Mouse (Mus musculus): Measurements from ENCODE around the gene Nktr. TPM values are rescaled to one million over a fixed set of nuclear protein-coding genes. Genes with fewer than 3 reads are reported as not detected.

Nktr gene
- polyA plus RNA-seq, 1 experiment from 2014 or later = 78.2 TPM

GRCm38 (mm10) chr9:121684702-121685101 lies 34.3 kb upstream of the Nktr start:
- peaks cover 4% of the 10 kb centered on the region for H3K4me1 ChIP-seq
- no peak overlapping the region for H3K9ac ChIP-seq
- H3K36me3 ChIP-seq (replicated peaks) = peaks cover 70% of the 10 kb centered on the region
- H3K9me3 ChIP-seq = no peaks in the 10 kb centered on the region
- H3K4me3 ChIP-seq (replicated peaks) = no peak overlapping the region
- no peak for ATAC-seq (ENCODE audit: low FRiP score)
- no peaks in the 10 kb centered on the region for H3K27me3 ChIP-seq
- H3K4me2 ChIP-seq = no peak overlapping the region
- 84% methylated on average over 7 of the region's 7 CpGs for WGBS
- H3K27ac ChIP-seq = no peak overlapping the region

GRCm38 (mm10) chr9:121690200-121690651 lies 28.7 kb upstream of the Nktr start:
- H3K36me3 ChIP-seq (replicated peaks) = peaks cover 74% of the 10 kb centered on the region
- peak overlapping the region; percentile 73 for H3K27ac ChIP-seq
- 64% methylated on average over 15 of the region's 15 CpGs for WGBS
- peaks cover 21% of the 10 kb centered on the region for H3K4me1 ChIP-seq
- H3K9me3 ChIP-seq = no peaks in the 10 kb centered on the region
- H3K27me3 ChIP-seq = no peaks in the 10 kb centered on the region
- no peak overlapping the region for H3K9ac ChIP-seq
- peak overlapping the region; percentile 27; the same call in 1 of the 2 replicates for H3K4me2 ChIP-seq
- no peak overlapping the region for H3K4me3 ChIP-seq (replicated peaks)
- peak; percentile 88 for ATAC-seq (ENCODE audit: low FRiP score)

- Histone ChIP-seq H3K27me3 (no peaks in the 10 kb centered on the region), H3K9ac (no peak overlapping the region), H3K4me2 (no peak overlapping the region), H3K4me1 (peaks cover 21% of the 10 kb centered on the region), H3K4me3 (replicated peaks) (no peak overlapping the region), H3K36me3 (replicated peaks) (peaks cover 74% of the 10 kb centered on the region), H3K9me3 (no peaks in the 10 kb centered on the region), H3K27ac (peak overlapping the region; percentile 73)
- WGBS = 83% methylated on average over 7 of the region's 7 CpGs
- ATAC-seq (ENCODE audit: low FRiP score) = no peak
Measured at GRCm38 (mm10) chr9:121690734-121691133, 28.2 kb upstream of the Nktr start.

GRCm38 (mm10) chr9:121694736-121695135 lies 24.2 kb upstream of the Nktr start:
- 81% methylated on average over 12 of the region's 12 CpGs for WGBS
- Histone ChIP-seq H3K4me2 (no peak overlapping the region), H3K4me3 (replicated peaks) (no peak overlapping the region), H3K27me3 (no peaks in the 10 kb centered on the region), H3K36me3 (replicated peaks) (peaks cover 69% of the 10 kb centered on the region), H3K9ac (no peak overlapping the region), H3K27ac (no peak overlapping the region), H3K4me1 (peaks cover 19% of the 10 kb centered on the region), H3K9me3 (no peaks in the 10 kb centered on the region)
- no peak for ATAC-seq (ENCODE audit: low FRiP score)

GRCm38 (mm10) chr9:121696626-121697025 lies 22.3 kb upstream of the Nktr start:
- Histone ChIP-seq H3K9ac (no peak overlapping the region), H3K27ac (no peak overlapping the region), H3K4me1 (no peaks in the 10 kb centered on the region), H3K4me3 (replicated peaks) (no peak overlapping the region), H3K9me3 (no peaks in the 10 kb centered on the region), H3K36me3 (replicated peaks) (peaks cover 55% of the 10 kb centered on the region), H3K4me2 (no peak overlapping the region), H3K27me3 (no peaks in the 10 kb centered on the region)
- no peak for ATAC-seq (ENCODE audit: low FRiP score)
- WGBS = 98% methylated on average over 9 of the region's 9 CpGs

GRCm38 (mm10) chr9:121697150-121698049 lies 21.6 kb upstream of the Nktr start:
- Histone ChIP-seq H3K4me2 (no peak overlapping the region), H3K36me3 (replicated peaks) (peaks cover 52% of the 10 kb centered on the region), H3K9ac (no peak overlapping the region), H3K27me3 (no peaks in the 10 kb centered on the region), H3K9me3 (no peaks in the 10 kb centered on the region), H3K27ac (no peak overlapping the region), H3K4me1 (no peaks in the 10 kb centered on the region), H3K4me3 (replicated peaks) (no peak overlapping the region)
- 100% methylated on average over 1 of the region's 1 CpGs for WGBS
- ATAC-seq (ENCODE audit: low FRiP score) = 0 out of 2 replicates have a peak, but pooled peaks have one; percentile 30

- peaks cover 8% of the 10 kb centered on the region for H3K36me3 ChIP-seq (replicated peaks)
- peaks cover 20% of the 10 kb centered on the region for H3K4me1 ChIP-seq
- H3K27me3 ChIP-seq = 0 out of 2 replicates have a peak, but pooled peaks cover 5% of the 10 kb centered on the region
- 42% methylated on average over 11 of the region's 11 CpGs for WGBS
- H3K9ac ChIP-seq = peak overlapping the region; percentile 87
- peak overlapping the region; percentile 92 for H3K4me3 ChIP-seq (replicated peaks)
- no peak overlapping the region for H3K27ac ChIP-seq
- no peaks in the 10 kb centered on the region for H3K9me3 ChIP-seq
- ATAC-seq (ENCODE audit: low FRiP score) = 0 out of 2 replicates have a peak, but pooled peaks have one; percentile 1
- peak overlapping the region; percentile 93 for H3K4me2 ChIP-seq
Measured at GRCm38 (mm10) chr9:121704261-121704645, 14.7 kb upstream of the Nktr start.

GRCm38 (mm10) chr9:121704646-121705625 lies 14.0 kb upstream of the Nktr start, which contains the start of gene Sec22c:
Gene Sec22c, minus strand, starts transcription at chr9:121705490.
- peak within 1 kb of the TSS; percentile 87 for H3K9ac ChIP-seq
- peak within 1 kb of the TSS; percentile 93 for H3K4me2 ChIP-seq
- H3K4me3 ChIP-seq (replicated peaks) = peak within 1 kb of the TSS; percentile 92
- peak; percentile 98 for ATAC-seq (ENCODE audit: low FRiP score)
- H3K27ac ChIP-seq = peak within 1 kb of the TSS; percentile 79
- H3K27me3 ChIP-seq = 0 out of 2 replicates have a peak, but pooled peaks cover 5% of the 10 kb centered on the region
- no peaks in the 10 kb centered on the region for H3K9me3 ChIP-seq
- WGBS = 1% methylated on average over 65 of the region's 69 CpGs
- peaks cover 23% of the 10 kb centered on the region for H3K4me1 ChIP-seq
- H3K36me3 ChIP-seq (replicated peaks) = peaks cover 4% of the 10 kb centered on the region; the same call in 1 of the 2 replicates

- H3K27me3 ChIP-seq = 0 out of 2 replicates have a peak, but pooled peaks cover 5% of the 10 kb centered on the region
- H3K4me3 ChIP-seq (replicated peaks) = no peak overlapping the region
- H3K4me1 ChIP-seq = peaks cover 29% of the 10 kb centered on the region
- H3K9me3 ChIP-seq = no peaks in the 10 kb centered on the region
- 83% methylated on average over 6 of the region's 6 CpGs for WGBS
- H3K9ac ChIP-seq = peak overlapping the region; percentile 87; the same call in 1 of the 2 replicates
- H3K27ac ChIP-seq = no peak overlapping the region
- no peak for ATAC-seq (ENCODE audit: low FRiP score)
- H3K36me3 ChIP-seq (replicated peaks) = no peaks in the 10 kb centered on the region
- H3K4me2 ChIP-seq = peak overlapping the region; percentile 93; the same call in 1 of the 2 replicates
Measured at GRCm38 (mm10) chr9:121706029-121706675, 12.8 kb upstream of the Nktr start.

- ATAC-seq (ENCODE audit: low FRiP score) = no peak
- WGBS = 83% methylated on average over 6 of the region's 6 CpGs
- Histone ChIP-seq H3K9ac (no peak overlapping the region), H3K4me3 (replicated peaks) (no peak overlapping the region), H3K27ac (no peak overlapping the region), H3K4me1 (peaks cover 40% of the 10 kb centered on the region), H3K36me3 (replicated peaks) (0 out of 2 replicates have a peak, but pooled peaks cover 6% of the 10 kb centered on the region), H3K27me3 (0 out of 2 replicates have a peak, but pooled peaks cover 5% of the 10 kb centered on the region), H3K9me3 (no peaks in the 10 kb centered on the region), H3K4me2 (no peak overlapping the region)
Measured at GRCm38 (mm10) chr9:121707801-121708200, 11.2 kb upstream of the Nktr start.
